Mouse (Mus musculus) midbrain, embryonic 14.5 days (tissue): Measurements from ENCODE around the gene Lypd1. TPM values are rescaled to one million over a fixed set of nuclear protein-coding genes. Genes with fewer than 3 reads are reported as not detected.

Experiments
- ATAC-seq: fragments of 200-750 bp; cut with Nextera tagmentation; 2 replicates; pipeline ENCODE4 v1.8.0; 2017; ENCODE audit warnings: moderate number of reproducible peaks, moderate library complexity; ENCODE audit not compliant: low FRiP score, low TSS enrichment
- DNase-seq: peaks from one replicate; pipeline ENCODE4 v3.0.0-alpha.2; 2015
- H3K27ac ChIP-seq: fragments of 300-500 bp; sonication (generic); replicated peaks from 2 replicates; pipeline ENCODE4 v1.5.1; 2014; ENCODE audit warnings: mild to moderate bottlenecking, low read depth, low read length, moderate library complexity
- H3K27me3 ChIP-seq: fragments of 300-500 bp; sonication (generic); 2 replicates; pipeline ENCODE4 v1.6.1; 2014; ENCODE audit warnings: low read length, control low read depth, mixed read lengths; ENCODE audit not compliant: control insufficient read depth, insufficient read depth
- H3K36me3 ChIP-seq: fragments of 300-500 bp; sonication (generic); 2 replicates; pipeline ENCODE4 v1.6.1; 2014; ENCODE audit warnings: low read length, control low read depth; ENCODE audit not compliant: control insufficient read depth, insufficient read depth
- H3K4me1 ChIP-seq: fragments of 300-500 bp; sonication (generic); 2 replicates; pipeline ENCODE4 v1.6.1; 2014; ENCODE audit warnings: mild to moderate bottlenecking, antibody characterized with exemption, low read length, control low read depth; ENCODE audit not compliant: control insufficient read depth, insufficient read depth
- H3K4me2 ChIP-seq: fragments of 300-500 bp; sonication (generic); 2 replicates; pipeline ENCODE4 v1.6.1; 2014; ENCODE audit warnings: mild to moderate bottlenecking, low read length, moderate library complexity
- H3K4me3 ChIP-seq: fragments of 300-500 bp; sonication (generic); replicated peaks from 2 replicates; pipeline ENCODE4 v1.5.1; 2014; ENCODE audit warnings: low read depth, low read length
- H3K9ac ChIP-seq: fragments of 300-500 bp; sonication (generic); replicated peaks from 2 replicates; pipeline ENCODE4 v1.6.1; 2014; ENCODE audit warnings: mild to moderate bottlenecking, low read length, moderate library complexity
- H3K9me3 ChIP-seq: fragments of 300-500 bp; sonication (generic); 2 replicates; pipeline ENCODE4 v1.6.1; 2016; ENCODE audit warnings: low read length, control low read depth, mixed read lengths; ENCODE audit not compliant: control insufficient read depth
- WGBS: fragments of 180-500 bp; shearing (Covaris S2); extraction: QIAGEN DNeasy Blood & Tissue Kit; methylation state at CpG from one replicate; pipeline ENCODE4 v1.1.7; 2014; 5-methylcytosine and 5-hydroxymethylcytosine counted together
- polyA plus RNA-seq: library from polyadenylated mRNA; unstranded; fragments of >200 nt; fragmentation: Nextera tagmentation; extraction: Ambion mirVana; gene quantifications from 2 replicates; pipeline ENCODE4 v1.2.1, GENCODE M21; 2014

The Lypd1 gene
- polyA plus RNA-seq, 1 experiment from 2014 or later: 63.4 TPM

DNA sequence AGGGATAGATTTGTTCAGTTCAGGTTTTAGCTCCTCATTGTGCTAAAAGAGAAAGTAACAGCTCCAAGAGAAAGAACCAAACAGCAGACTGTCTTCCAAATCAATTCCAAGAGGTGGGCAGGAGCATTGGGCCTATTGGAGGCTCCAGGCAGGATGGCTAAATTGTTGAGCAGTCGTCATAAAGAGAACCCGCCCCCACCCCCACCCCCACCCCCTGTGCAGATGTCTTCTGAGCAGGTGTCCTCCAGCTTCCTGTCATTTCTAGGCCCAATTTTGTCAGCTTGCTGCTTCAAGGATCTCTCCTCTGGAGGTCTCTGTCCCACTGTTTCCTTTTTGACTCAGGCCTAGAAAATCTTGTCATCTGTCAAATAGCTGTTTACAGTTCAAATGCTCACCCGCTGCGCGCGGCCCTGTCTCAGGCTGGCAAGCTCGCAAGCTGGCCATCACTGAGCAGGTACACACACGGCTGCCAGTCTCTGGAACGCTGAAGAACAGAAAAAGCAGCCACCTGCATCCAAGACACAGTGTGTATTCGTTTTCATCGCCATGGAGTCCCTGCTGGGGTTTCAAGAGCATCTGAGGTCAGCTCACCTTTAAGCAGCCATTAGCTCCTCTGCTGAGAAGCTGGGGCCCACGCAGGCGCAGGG lies 73.0 kb downstream of the Lypd1 start:
- no peaks in the 10 kb centered on the region for H3K36me3 ChIP-seq
- no peaks in the 10 kb centered on the region for H3K27me3 ChIP-seq
- ATAC-seq: no peak
- peak overlapping the region; percentile 37; the same call in 1 of the 2 replicates for H3K27ac ChIP-seq
- H3K4me3 ChIP-seq: no peak overlapping the region
- no peak overlapping the region for H3K9ac ChIP-seq
- no peaks in the 10 kb centered on the region for H3K9me3 ChIP-seq
- DNase-seq: peak; percentile 51
- WGBS: 46% methylated on average over 13 of the region's 13 CpGs
- no peaks in the 10 kb centered on the region for H3K4me1 ChIP-seq
- no peak overlapping the region for H3K4me2 ChIP-seq

DNA sequence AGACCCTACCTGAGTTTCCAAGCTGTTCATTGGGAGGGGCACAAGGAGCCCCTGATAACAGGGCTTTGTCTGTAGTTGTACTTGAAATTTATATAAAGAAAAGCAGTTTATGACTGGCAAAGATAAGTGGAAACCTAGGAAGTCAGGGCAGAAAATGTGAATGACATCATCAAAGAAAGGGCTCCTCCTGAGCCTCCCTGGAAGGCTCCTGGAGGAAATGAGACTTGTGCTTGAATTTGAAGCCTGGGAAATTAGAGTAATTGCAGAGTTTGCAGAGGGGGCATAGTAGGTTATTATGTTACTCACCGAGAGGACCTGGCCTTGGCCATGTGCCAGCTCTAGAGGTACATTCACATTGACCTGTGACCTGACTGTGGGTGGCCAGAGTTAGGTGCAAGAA lies 75.4 kb downstream of the Lypd1 start:
- DNase-seq (no peak), ATAC-seq (no peak)
- H3K4me1 ChIP-seq: no peaks in the 10 kb centered on the region
- no peaks in the 10 kb centered on the region for H3K9me3 ChIP-seq
- H3K36me3 ChIP-seq: no peaks in the 10 kb centered on the region
- no peak overlapping the region for H3K27ac ChIP-seq
- no peak overlapping the region for H3K4me3 ChIP-seq
- H3K9ac ChIP-seq: no peak overlapping the region
- WGBS: 56% methylated on average over 1 of the region's 1 CpGs
- no peaks in the 10 kb centered on the region for H3K27me3 ChIP-seq
- no peak overlapping the region for H3K4me2 ChIP-seq

DNA sequence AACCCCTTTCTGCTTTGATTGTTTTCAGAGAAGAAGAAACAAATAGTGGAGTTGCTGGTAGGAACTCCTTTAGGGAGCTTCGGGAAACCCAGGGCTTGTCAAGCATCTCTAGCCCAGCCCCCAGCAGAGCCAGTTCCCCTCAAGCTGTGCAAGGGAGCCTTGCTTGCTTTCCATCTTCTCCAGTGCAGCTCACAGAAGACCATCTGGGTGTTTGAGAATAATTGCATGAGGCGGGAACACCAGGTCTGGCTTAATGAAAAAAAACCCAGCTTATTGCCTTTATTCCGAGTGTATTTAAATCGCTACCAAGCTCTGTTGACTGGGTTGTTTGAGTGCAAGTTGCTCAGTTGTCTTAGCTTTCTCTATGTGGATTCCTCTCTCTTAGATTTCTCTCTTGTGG lies 89.3 kb downstream of the Lypd1 start:
- Histone ChIP-seq H3K36me3 (no peaks in the 10 kb centered on the region), H3K4me1 (no peaks in the 10 kb centered on the region), H3K4me3 (no peak overlapping the region), H3K9me3 (no peaks in the 10 kb centered on the region), H3K4me2 (no peak overlapping the region), H3K9ac (no peak overlapping the region), H3K27ac (no peak overlapping the region), H3K27me3 (no peaks in the 10 kb centered on the region)
- ATAC-seq (no peak), DNase-seq (no peak)
- 78% methylated on average over 4 of the region's 4 CpGs for WGBS

DNA sequence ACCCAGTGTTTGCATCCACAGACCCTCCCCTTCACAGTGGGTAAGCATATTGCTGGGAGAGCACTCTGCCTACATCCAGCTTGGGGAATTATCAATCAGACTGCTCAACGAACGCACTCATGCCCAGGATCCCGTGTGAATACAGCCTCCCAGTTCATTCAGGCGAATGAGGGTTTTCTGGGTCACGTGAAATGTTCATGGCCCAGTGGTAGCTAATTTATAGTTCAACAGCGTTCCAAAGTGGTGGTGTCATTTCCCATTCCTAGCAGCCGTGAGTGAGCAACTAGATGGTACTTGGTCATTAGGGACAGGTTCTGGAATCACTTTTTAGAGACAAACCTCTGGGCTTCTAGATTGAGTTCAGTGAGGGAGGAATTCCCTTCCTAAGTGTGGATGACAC lies 91.8 kb downstream of the Lypd1 start:
- H3K4me3 ChIP-seq: no peak overlapping the region
- H3K9me3 ChIP-seq: no peaks in the 10 kb centered on the region
- no peak overlapping the region for H3K4me2 ChIP-seq
- H3K36me3 ChIP-seq: no peaks in the 10 kb centered on the region
- DNase-seq (no peak), ATAC-seq (no peak)
- no peaks in the 10 kb centered on the region for H3K4me1 ChIP-seq
- WGBS: 82% methylated on average over 7 of the region's 7 CpGs
- no peak overlapping the region for H3K27ac ChIP-seq
- H3K9ac ChIP-seq: no peak overlapping the region
- no peaks in the 10 kb centered on the region for H3K27me3 ChIP-seq

Other genes with a start within 250 kb of the Lypd1 start
- not detected in 2 replicates for gene Gpr39, start 236.1 kb downstream of the Lypd1 start, polyA plus RNA-seq